Mouse (Mus musculus) cerebellum, adult 11 months (tissue): ENCODE results near the gene AL732309.1.
A peak's percentile ranks its signal among the peaks of the same experiment; 100 is the strongest.

Source experiments
- DNase-seq: peaks from one replicate; pipeline ENCODE4 v3.0.0; 2022

Gene AL732309.1

DNA sequence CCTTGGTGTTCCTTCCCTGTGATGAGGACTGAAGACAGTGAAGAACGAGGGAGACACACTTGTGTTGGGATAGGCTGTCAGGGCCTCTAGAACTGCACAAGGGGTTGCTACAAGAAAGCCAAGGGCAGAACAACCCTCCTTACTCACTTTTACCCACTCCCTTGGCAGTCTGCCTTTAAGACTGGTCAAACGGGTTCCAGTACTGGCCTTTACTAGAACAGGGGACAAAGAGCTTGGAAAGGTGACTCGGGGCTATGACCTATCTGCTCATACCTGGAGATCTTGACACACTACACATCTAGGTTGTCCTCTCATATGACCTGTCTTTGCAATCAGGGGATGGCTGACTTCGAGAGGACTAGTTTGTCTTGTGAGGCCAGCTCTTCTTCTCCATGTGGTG, 9.1 kb downstream of the AL732309.1 start:
- no peak for DNase-seq

DNA sequence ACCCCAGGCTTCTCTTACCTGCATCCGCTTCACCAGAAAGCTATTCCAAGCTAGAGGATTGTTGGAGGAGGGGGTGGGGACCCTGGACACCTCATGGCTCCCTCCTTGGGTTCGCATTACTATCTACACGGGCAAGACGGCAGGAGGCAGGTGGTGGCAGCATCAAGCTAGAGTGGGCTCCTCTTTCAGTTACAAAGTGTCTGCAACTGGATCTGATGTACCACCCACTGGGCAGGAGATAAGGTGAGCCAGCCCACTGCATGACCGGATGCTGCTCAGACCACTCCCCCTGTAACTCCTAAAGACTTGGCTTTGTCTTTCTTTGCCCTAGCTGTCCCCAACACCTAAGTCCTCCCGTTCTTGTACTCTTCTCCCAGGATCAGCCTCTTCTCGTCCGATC, 10.0 kb downstream of the AL732309.1 start, which contains the start of gene Rnf224:
TSS of gene Rnf224 (minus strand) at position 174 of the 400 bp plus-strand sequence.
- no peak for DNase-seq

DNA sequence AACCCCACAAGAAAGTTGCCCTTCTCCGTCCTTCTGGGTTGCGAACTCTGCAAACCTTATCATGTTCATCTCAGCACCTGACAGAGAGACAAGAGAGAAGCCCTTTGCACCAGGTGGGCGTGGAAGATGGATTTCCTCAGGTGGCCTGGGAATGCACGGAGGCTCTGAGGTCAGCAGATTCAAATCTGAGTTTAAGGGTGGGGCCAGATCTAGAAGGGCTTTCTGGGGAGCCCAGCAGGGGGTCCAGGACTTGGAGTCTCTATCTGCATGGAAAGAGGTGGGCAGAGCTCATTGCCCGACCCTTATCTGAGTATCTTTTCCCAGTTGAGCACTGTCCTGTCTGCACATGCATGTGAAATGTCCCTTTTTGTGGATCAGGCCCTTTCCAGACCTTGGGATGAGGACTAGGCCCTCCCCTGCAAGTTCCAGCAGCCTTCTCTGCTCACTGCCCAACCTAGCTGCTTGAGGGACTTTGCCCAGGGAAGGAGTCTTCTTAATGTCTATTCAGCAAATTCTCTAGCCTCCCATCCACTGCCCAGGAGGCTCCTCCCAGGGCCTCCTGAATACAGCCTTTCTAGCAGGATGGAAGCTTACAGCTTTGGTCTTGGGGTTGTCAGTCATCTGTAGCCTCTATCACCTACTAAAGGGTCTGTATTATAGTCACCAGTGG, 12.0 kb downstream of the AL732309.1 start:
- no peak for DNase-seq

DNA sequence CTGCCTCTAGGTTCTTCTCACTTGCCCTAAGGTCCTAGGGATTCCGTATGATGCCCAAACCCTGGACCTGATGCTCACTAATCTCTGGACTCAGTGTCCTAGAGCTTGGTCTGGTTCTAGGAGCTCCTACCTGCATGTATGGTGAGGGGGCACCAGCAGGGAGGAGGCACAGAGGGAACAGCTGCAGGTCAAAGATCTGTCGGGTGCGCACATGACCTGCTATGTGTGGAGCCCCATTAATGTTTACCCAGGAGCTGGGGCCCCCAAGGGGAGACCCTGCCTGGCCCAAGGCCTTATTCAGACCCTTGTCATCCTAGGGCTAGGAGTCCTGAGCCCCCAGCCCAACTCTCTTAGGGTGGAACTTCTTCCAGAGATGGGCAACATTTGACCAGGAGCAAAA, 12.6 kb downstream of the AL732309.1 start, which contains the start of gene Slc34a3:
TSS of gene Slc34a3 (minus strand) at position 315 of the 400 bp plus-strand sequence.
- DNase-seq: no peak

DNA sequence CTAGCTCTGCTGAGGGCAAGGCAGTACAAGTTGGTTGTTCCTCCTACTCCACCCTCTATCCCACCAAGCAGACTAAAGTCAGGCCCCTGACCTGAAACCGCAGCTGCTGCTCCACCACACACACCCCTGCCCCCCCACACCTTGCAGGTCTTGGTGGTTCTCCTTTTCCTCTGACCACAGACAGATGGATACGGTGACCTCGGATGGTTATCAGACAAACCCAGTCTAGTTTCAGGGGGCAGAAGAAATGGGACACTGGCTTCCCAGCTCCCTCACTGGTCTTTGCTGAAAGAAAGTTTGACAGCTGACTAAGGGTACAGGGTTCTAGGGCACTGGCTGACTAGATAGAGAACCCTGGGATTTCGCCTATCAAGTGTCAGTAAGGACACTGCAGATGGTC, 13.2 kb downstream of the AL732309.1 start:
- no peak for DNase-seq

DNA sequence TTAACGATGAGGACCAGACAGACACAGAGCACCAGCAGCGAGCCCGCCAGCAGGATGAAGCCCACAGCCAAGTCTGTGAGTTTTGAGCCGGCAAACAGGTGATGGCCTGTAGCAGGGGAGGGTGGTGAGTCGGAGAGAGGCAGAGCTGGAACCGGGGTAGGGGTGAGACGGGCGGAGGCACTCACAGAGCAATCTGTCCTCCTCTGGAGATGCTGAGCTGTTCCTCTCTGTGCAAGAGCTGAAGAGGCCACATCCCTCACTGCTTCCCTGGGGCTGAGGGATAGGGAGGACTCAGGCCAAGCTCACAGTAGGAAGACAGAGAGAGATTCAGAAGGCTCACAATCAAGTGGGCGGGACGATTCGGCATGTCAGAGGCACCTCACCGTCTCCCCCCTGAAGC, 15.6 kb downstream of the AL732309.1 start:
- DNase-seq: no peak

DNA sequence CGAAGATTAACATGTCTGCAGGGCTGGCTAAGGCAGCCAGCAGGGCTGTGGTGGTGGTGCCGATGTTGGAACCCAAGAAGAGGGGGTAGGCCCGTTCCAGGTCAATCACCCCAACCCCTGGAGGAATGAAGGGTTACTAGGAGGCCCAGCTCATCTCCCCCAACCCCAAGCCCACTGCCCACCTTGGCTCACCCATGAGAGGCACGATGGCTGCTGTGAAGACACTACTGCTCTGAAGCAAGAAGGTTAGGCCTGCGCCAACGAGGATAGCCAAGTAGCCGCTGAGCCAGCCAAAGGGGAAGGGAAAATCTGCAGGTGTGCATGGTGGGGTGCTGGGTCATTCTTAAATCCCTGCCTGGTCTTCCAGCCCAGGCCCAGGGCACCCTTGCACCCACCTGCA, 16.1 kb downstream of the AL732309.1 start:
- DNase-seq: no peak

DNA sequence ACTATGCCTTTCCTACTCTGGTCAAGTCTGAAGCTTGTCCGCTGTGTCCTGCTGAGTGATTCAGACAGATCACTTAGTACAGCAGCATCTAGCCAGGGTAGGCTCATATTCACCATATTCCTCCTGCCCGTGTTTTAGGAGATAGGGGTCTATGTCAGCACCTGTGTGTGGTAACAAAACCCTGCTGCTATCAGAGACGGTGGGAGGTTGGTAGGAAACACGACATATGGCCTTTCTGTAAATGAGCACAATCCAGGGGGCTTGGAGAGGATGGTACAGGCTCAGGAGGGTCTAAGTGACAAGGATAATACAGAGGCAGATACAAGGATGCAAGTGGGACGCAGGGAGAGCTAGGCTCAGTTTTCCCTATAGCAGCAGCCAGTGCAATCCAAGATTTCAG, 17.1 kb downstream of the AL732309.1 start:
- no peak for DNase-seq

DNA sequence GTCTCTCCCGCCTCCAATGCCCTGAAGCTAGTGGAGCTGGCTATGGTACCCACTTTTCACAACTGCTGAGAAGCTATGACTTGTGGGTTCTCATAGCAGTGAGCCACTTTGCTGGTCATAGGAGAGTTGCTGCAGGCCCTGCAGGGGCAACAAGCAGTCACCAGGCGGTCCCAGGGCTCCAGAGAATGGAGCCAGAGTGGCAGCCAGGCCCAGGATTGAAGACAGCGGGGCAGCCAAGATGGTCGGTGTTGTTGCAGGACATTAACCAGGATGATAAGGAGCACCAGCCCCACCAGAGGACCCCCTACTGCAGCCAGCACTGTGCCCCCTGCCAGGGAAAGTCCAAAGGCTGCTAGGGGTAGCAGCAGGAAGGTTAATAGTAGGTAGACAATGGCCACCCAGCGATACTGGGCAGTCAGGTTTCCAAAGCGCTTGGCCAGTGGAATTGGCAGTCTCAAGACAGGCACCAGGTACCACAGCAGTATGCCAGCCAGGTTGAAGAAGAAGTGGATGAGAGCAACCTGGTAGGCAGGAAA, 17.6 kb downstream of the AL732309.1 start:
- no peak for DNase-seq

DNA sequence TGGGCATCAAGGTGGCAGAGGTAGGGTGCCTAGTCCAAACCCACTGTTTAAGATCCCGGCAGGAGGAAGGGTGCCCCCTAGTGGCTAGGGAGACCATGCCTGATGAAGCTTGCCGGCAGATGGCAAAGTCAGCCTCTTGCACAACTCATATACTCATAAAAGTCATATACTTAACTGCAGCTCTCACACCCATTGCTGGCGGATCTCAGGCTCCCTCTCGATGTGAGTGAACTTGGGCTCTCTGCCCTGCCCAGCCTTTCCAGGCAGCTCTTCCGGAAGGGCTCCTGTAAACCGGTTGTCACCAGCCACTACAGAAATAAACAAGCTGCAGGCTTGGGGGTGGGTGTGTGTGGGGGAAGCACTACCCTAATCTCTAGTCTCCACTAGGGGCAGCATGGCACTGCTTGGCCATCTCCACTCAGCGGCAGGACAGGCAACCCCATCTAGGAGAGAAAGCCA, 18.2 kb downstream of the AL732309.1 start:
- peak; percentile 86 for DNase-seq

DNA sequence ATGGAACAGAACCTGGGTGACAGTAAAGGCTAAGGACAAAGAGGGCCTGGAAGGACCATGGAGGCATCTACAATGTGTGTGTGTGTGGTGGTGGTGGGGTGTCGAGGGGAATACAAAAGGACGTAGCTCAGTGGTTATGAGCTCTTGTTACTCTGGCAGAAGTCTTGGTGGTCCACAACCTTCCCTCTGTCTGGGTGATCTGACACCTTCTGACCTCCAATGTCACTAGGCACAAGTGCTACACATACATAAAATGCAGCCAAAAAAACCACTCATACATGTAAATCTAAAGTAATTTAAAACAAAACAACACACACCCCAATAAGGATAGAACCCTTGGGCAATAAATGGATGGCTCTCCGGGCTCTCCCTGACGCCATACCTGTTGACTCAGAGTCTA, 19.3 kb downstream of the AL732309.1 start:
- DNase-seq: no peak

DNA sequence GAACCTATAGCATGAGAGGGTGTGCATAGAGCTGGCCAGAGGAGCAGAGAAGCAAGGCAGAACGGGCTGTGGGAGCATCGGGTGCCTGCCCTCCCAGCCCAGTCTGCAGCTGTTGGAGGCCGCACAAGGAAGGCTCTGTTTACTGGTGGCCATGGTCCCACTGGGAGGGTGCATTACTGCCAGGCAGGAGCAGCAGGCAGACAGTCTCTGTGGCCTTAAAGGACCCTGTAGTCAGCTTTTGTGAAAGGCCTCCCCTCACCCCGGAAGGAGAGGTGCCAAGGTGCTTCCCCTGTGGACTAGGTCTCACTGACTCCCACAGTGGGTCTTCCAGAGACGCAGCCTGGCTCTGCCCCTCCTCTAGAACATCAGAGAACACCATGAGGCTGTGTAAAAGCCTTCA, 19.8 kb downstream of the AL732309.1 start:
- peak; percentile 48 for DNase-seq

DNA sequence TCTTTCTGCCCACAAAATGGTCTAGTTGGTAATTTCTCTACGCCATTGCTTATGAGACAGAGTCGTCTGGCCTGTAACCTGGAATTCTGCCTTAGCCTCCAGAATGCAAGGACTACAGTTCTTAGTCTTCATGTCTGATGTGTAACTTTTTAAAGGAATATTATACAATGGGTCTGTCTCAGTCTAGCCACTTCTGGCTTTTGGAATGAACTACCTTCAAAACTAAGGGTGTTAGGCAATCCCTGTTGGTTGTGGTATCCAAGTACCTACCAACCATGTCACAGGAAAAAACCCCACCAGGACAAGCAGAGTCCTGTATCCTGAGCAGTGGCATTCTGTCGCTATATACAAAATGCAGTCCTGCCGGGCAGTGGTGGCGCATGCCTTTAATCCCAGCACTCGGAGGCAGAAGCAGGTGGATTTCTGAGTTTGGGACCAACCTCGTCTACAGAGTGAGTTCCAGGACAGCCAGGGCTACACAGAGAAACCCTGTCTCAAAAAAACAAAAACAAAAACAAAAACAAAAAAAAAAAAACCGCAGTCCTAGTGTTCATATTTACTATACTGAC, 20.8 kb downstream of the AL732309.1 start:
- DNase-seq: no peak

DNA sequence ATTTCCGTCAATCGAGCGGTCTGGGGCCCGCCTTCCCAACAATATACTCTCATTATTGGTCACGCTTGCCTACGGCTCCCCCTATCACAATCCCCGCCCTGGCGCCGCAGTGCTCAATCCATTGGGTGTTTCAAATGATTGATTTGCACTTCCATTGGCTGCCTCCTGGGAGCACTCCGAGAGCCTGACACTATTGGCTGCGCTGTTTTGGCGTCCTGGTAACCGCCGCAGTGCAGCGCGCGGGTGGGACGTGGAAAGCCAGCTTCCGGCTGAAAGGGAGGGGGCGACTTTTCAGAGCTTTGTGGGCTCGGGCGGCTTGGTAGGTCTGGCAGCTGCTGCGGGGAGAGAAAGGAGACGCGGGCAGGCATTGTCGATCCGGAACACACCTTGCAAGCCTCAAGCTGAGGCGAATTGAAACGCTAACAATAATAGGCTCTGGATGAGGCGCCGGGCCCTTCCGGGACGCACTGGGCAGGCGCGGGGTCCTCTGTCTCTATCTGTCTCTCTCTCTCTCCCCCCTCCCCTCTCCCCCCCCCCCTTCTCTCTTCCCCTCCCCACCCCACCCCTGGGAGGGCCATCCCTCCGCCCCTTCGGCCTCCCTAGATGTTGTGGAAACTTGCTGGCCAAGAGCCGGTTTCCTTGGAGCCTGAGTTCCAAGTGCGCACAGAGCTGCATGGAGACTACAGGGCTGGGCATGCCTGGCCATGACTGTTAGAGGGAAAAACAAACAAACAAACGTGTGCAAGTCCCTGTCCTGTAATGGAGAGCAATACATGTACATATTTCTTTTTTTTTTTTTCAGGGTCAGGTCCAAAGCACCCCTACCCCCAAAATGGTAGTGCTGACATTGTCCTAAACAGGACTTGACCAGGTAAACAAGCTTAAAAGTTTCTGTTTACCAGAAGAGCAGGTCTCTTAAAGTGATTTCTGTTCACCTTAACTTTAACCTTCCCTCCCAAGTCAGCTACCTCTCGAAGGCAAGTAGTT, 21.6 kb downstream of the AL732309.1 start:
- peak; percentile 99 for DNase-seq

DNA sequence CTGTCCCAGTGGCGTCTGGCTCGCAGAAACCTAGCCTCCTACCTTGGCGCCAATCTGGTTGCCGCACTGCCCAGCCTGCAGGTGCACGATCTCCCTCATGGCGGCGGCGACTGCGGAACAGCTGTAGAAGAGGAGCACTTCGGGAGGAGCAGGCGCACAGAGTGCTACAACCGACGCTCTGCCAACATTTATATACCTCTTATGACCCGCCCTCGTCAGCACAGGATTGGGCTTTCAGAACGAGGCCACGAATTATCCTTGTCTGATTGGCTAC, 22.2 kb downstream of the AL732309.1 start, which contains the start of gene Tubb4b:
TSS of gene Tubb4b (minus strand) at position 211 of the 274 bp plus-strand sequence.
- DNase-seq: no peak

DNA sequence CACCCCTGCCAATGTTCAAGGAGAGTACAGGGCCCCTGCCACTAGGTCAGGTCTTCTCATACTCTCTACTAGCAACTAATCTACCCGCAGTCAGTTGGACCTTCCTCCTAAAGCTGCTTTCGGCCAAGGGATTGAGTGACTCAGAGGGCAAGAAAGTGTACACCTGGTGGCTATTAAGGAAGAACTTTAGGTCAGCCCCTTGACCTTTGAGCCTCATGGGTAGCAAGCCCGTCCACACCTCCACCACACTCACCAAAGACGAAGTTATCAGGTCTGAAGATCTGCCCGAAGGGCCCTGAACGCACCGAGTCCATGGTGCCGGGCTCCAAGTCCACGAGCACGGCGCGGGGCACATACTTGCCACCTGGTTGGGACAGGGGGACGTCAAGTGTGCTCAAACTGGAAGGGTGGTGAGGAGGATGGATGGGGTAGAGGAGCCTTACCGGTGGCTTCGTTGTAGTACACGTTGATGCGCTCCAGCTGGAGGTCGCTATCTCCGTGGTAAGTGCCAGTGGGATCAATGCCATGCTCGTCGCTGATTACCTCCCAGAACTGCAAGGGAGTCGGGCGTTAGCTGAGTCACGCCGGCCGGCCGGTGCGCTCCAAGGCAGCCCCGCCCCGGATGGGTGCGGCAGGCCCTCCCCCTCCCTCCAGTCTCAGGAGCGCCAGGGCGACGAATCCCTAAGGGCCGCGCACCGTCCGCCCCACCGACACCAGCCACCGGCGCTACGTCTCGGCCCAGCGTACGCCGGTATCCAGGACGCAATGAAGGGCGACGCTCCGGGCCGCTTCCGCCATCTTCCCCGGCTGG, 22.8 kb downstream of the AL732309.1 start:
- no peak for DNase-seq

DNA sequence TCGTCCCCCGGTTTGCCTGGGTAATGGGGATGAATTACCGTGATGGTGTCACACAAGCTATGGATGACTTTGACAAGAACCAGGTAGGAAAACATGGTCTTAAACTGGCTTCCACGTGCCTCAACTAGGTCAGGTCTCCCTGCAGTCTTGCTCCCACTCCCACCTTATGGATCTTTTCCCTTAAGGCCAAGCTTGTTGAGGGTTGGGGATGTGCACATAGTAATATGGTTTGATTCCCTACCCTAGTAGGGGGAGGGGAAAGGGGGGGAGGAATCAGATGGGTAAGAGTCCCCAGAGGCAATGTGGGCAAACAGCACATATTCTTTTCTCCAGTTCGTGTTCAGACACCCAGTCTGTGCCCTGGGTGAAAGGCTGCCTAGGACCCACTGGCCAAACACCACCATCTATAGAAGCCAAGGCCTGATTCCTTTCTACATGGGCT, 25.3 kb downstream of the AL732309.1 start:
- DNase-seq: no peak

DNA sequence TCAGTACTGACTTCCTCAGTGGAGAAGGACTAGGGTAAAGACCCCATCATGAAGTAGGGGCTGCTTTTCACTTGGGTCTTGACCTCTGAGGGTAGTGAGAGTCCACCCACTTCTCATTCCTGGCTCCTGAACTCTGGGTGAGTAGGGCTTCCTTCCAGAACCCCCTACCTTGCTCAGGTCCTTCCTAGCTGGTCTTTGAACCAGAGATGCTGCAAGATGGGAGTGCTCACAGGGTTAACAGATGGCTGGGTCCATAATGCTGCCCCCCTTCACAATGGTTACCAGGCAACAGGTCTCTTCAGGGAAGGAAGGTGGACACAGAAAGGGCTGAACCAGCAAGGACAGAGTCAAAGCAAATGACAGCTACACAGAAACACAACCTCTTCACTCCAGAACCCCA, 28.2 kb downstream of the AL732309.1 start, which contains the start of gene Fam166a:
TSS of gene Fam166a (plus strand) at position 301 of the 400 bp plus-strand sequence.
- DNase-seq: no peak

DNA sequence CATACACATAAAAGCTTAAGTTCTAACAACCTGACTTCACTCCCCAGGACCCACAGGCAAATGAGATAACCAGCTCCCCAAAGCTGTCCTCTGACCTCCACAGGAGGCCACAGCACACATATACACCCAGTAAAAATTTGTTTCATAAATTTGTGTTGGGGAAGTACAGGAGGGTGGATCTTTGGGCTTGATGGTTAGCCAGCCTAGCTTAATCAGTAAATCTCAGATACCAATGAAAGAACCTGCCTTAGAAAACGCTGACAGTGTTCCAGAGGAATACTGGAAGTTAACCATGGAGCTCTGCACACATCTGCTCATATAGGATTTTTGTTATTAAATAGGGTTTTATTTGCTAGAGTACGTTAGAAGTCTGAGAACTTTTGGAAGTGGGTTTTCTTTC, 29.0 kb downstream of the AL732309.1 start:
- DNase-seq: no peak

DNA sequence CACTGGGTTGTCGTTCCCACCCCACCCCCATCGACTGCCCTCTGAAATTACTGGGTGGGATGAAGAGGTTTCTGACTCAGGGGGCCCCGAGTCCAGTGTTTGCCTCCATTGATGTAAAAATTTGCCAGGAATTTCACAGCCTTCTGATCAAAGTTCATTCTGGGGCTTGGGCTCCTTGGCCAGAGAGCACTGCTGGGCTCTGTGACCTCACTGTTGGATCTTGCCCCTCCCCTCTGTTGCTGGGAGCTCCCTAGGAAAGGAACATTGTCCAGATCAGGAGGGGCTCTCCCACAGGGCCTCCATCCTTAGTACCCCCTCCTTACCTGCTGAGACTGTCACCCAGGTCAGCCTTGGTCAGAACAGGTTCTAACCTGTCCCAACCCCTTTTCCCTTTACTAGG, 32.2 kb downstream of the AL732309.1 start, which contains the start of gene Stpg3:
TSS of gene Stpg3 (minus strand) at position 194 of the 400 bp plus-strand sequence.
- no peak for DNase-seq

DNA sequence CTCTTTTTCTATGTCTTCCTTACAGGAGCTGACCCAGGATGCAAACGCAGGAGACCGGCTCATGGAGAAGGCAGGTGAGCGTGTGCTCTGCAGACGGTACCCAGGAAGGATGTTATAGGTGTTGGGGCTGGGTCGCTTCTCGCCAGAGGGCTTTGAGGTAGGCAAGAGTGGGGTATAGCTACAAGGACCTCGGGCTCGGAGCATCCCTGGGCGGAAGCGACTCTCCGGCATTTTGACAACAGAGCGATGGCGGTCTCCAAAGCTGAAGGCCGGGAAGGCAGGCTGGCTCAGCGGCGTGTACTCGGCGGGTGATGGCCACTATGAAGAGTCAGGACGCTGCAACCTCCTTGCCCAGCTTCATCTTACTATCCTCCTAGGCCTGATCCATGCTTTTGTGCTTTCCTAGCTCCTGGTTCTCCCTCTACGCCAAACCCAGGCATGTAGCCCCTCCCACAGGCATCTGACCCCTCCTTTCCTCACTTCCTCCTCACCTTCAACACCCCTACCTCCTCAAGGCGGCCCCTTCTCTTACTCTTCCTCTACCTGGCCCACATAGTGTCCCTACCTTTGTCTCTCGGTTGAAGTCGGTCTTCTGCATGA, 33.3 kb downstream of the AL732309.1 start:
- DNase-seq: no peak
